In the genomic region with DNA sequence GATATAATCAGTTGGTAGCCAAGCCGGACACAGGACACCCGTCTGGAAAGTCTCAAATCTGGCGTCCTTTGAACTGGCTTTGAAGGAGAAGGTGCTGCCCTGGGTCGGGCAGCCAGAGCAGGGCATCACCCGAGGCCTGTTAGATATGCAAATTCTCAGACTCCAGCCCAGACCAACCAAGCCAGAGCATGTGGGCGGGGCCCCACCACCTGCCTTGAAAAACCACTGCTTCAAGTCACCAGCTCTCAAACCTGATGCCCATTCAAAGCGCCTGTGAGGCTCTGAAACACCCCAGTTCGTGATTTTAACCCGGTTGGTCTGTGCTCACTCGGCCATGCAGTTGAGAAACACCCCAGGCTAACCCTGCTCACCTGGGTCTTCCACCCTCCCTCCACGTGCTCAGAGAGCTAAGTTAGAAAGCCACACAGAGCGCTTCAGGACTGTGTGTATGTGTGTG, we compare ENCODE assay signal across 15 mouse cellular contexts.
DNase-seq lines count a peak whose midpoint lies in the region; ATAC-seq and TF ChIP-seq lines count a peak whose summit lies in the region.
"Had no signal": no experiment of that assay in that cellular context is flagged by ENCODE, and none has a peak within 500 bp of the region (broad histone marks: within the 10 kb centered on the region; RNA-seq: fewer than 3 reads in every experiment).

No protein-coding gene starts in this region.

- no peaks in the 10 kb centered on the region for H3K9me3 ChIP-seq in heart, embryonic 10.5 days
- H3K9me3 ChIP-seq in kidney, embryonic 16.5 days (ENCODE audit: low read length), result no peaks in the 10 kb centered on the region
- H3K9me3 ChIP-seq: embryonic facial prominence, embryonic 13.5 days; forebrain, embryonic 12.5 days; hindbrain, embryonic 15.5 days; liver, embryonic 15.5 days had no signal

- no peak for TF ChIP-seq CTCF in heart, adult 2 months (IDR thresholded peaks at IDR 0.05)
- no peak for TF ChIP-seq CTCF in lung, adult 2 months (IDR thresholded peaks at IDR 0.05; ENCODE audit: insufficient read depth, low read length)

- no peak for TF ChIP-seq EP300 in heart, adult 2 months (IDR thresholded peaks at IDR 0.05; ENCODE audit: insufficient read depth, low read depth, low read length)

- peak overlapping the region; percentile 11; the same call in 1 of the 2 replicates for H3K27ac ChIP-seq in heart, embryonic 10.5 days
- H3K27ac ChIP-seq in heart, adult 2 months, result no peak overlapping the region
- H3K27ac ChIP-seq in kidney, embryonic 16.5 days (ENCODE audit: low read length), result no peak overlapping the region
- H3K27ac ChIP-seq: embryonic facial prominence, embryonic 13.5 days; forebrain, embryonic 12.5 days; hindbrain, embryonic 15.5 days; liver, embryonic 15.5 days had no signal

- H3K79me2 ChIP-seq in heart, adult 2 months (replicated peaks; ENCODE audit: control insufficient read depth, insufficient read depth, low read length), result no peaks in the 10 kb centered on the region

- no peak overlapping the region for H3K4me2 ChIP-seq in kidney, embryonic 16.5 days (replicated peaks; ENCODE audit: low read depth, low read length)
- H3K4me2 ChIP-seq: embryonic facial prominence, embryonic 13.5 days; forebrain, embryonic 12.5 days; heart, embryonic 11.5 days; hindbrain, embryonic 15.5 days; liver, embryonic 15.5 days had no signal

- 21% methylated on average over 12 of the region's 12 CpGs for WGBS in heart, embryonic 10.5 days
- 59% methylated on average over 12 of the region's 12 CpGs for WGBS in heart, adult 2 months
- 28% methylated on average over 12 of the region's 12 CpGs for WGBS in kidney, embryonic 16.5 days
- 55% methylated on average over 12 of the region's 12 CpGs for WGBS in lung, adult 2 months

- peaks cover 26% of the 10 kb centered on the region for H3K4me1 ChIP-seq in heart, embryonic 10.5 days
- no peaks in the 10 kb centered on the region for H3K4me1 ChIP-seq in heart, adult 2 months (ENCODE audit: control insufficient read depth, insufficient read depth, low read length)
- 0 out of 2 replicates have a peak, but pooled peaks cover 3% of the 10 kb centered on the region for H3K4me1 ChIP-seq in kidney, embryonic 16.5 days (ENCODE audit: insufficient read depth, low read length)
- peaks cover 2% of the 10 kb centered on the region; the same call in 1 of the 2 replicates for H3K4me1 ChIP-seq in lung, adult 2 months (ENCODE audit: control insufficient read depth, insufficient read depth, low read length)
- H3K4me1 ChIP-seq: hindbrain, embryonic 15.5 days; liver, embryonic 15.5 days had no signal

- no peak overlapping the region for H3K4me3 ChIP-seq in heart, embryonic 10.5 days
- no peak overlapping the region for H3K4me3 ChIP-seq in heart, adult 2 months
- no peak overlapping the region for H3K4me3 ChIP-seq in kidney, embryonic 16.5 days (ENCODE audit: low read length)
- no peak overlapping the region for H3K4me3 ChIP-seq in lung, adult 2 months (replicated peaks; ENCODE audit: extremely low read depth, low read depth, low read length)
- H3K4me3 ChIP-seq: embryonic facial prominence, embryonic 13.5 days; forebrain, embryonic 12.5 days; hindbrain, embryonic 15.5 days; liver, embryonic 15.5 days had no signal

- no peak for DNase-seq in heart, embryonic 10.5 days (ENCODE audit: low spot score)
- no peak for DNase-seq in heart, adult 2 months
- peak; percentile 27 for DNase-seq in R1 (ENCODE audit: low read depth, low spot score)
- peak; percentile 26 for DNase-seq in retina, embryonic 14.5 days (ENCODE audit: low spot score)
- no peak for DNase-seq in lung, adult 2 months
- no peak for DNase-seq in right cerebral cortex, postnatal 25 days
- DNase-seq: cerebellum, adult 8-10 months; right cerebral cortex, postnatal 4 days had no signal

- intact Hi-C loops in heart, adult 2 months (cut with DNase I), result no loop called here

- ATAC-seq in kidney, embryonic 16.5 days (ENCODE audit: low FRiP score, low TSS enrichment), result peak; percentile 76
- ATAC-seq in erythroblast, adult 5-6 weeks (replicated peaks; ENCODE audit: low FRiP score, poor library complexity, severe bottlenecking), result no peak

- H3K9ac ChIP-seq in heart, adult 2 months (ENCODE audit: low read depth, low read length), result no peak overlapping the region
- H3K9ac ChIP-seq in kidney, embryonic 16.5 days (replicated peaks; ENCODE audit: low read length), result no peak overlapping the region
- H3K9ac ChIP-seq: embryonic facial prominence, embryonic 13.5 days; forebrain, embryonic 12.5 days; hindbrain, embryonic 15.5 days; liver, embryonic 15.5 days had no signal

- peaks cover 4% of the 10 kb centered on the region; the same call in 1 of the 2 replicates for H3K27me3 ChIP-seq in heart, embryonic 10.5 days (ENCODE audit: insufficient read depth, poor library complexity, severe bottlenecking)
- H3K27me3 ChIP-seq in heart, adult 2 months (ENCODE audit: control insufficient read depth, insufficient read depth, low read length), result no peaks in the 10 kb centered on the region
- H3K27me3 ChIP-seq in kidney, embryonic 16.5 days (ENCODE audit: insufficient read depth, low read length), result no peaks in the 10 kb centered on the region
- H3K27me3 ChIP-seq: embryonic facial prominence, embryonic 13.5 days; forebrain, embryonic 12.5 days; hindbrain, embryonic 15.5 days had no signal

- no peak for TF ChIP-seq POLR2A in heart, adult 2 months (IDR thresholded peaks at IDR 0.05; ENCODE audit: insufficient read depth, low read depth, low read length)
- no peak for TF ChIP-seq POLR2A in lung, adult 2 months (IDR thresholded peaks at IDR 0.05; ENCODE audit: borderline replicate concordance, extremely low read depth, low read depth, low read length)

- H3K36me3 ChIP-seq in heart, embryonic 10.5 days, result no peaks in the 10 kb centered on the region
- H3K36me3 ChIP-seq in heart, adult 2 months (ENCODE audit: control insufficient read depth, insufficient read depth, low read length), result no peaks in the 10 kb centered on the region
- H3K36me3 ChIP-seq in kidney, embryonic 16.5 days (ENCODE audit: insufficient read depth, low read length), result no peaks in the 10 kb centered on the region
- H3K36me3 ChIP-seq: embryonic facial prominence, embryonic 13.5 days; forebrain, embryonic 12.5 days; hindbrain, embryonic 15.5 days; liver, embryonic 15.5 days had no signal

Comparison
In these comparisons a context has a peak if more than half of its experiments do, and no peak if none do; other contexts are left out.
1. DNase-seq: peak in R1 (single experiment) and retina, embryonic 14.5 days (single experiment); none in heart, embryonic 10.5 days (single experiment), heart, adult 2 months (0 of 2), lung, adult 2 months (single experiment) and right cerebral cortex, postnatal 25 days (single experiment).